Mouse (Mus musculus) liver, embryonic 14.5 days (tissue): ENCODE data around the gene Bbs9. TPM values are rescaled to one million over a fixed set of nuclear protein-coding genes. Genes with fewer than 3 reads are reported as not detected.

ENCODE experiments used
- ATAC-seq: fragments of 200-750 bp; cut with Nextera tagmentation; 2 replicates; pipeline ENCODE4 v1.8.0; 2017; ENCODE audit warnings: moderate number of reproducible peaks, mild to moderate bottlenecking, moderate library complexity; ENCODE audit not compliant: insufficient read depth
- DNase-seq, 3 experiments: peaks; one replicate each; pipeline ENCODE4 v3.0.0-alpha.2; 2012 to 2013; ENCODE audit warnings: low read depth in 3 of 3, low spot score in 3 of 3
- H3K27ac ChIP-seq: fragments of 300-500 bp; sonication (generic); 2 replicates; pipeline ENCODE4 v1.5.1; 2014; ENCODE audit warnings: moderate library complexity, mild to moderate bottlenecking, control low read depth, inconsistent platforms
- H3K27me3 ChIP-seq: fragments of 300-500 bp; sonication (generic); 2 replicates; pipeline ENCODE4 v1.6.1; 2014; ENCODE audit warnings: mild to moderate bottlenecking, low read length, moderate library complexity; ENCODE audit not compliant: control insufficient read depth, insufficient read depth
- H3K36me3 ChIP-seq: fragments of 300-500 bp; sonication (generic); replicated peaks from 2 replicates; pipeline ENCODE4 v1.6.1; 2014; ENCODE audit warnings: low read depth; ENCODE audit not compliant: control insufficient read depth, insufficient read depth
- H3K4me1 ChIP-seq, 2 experiments: fragments of 200-500 bp in 1 of 2; fragments of 300-500 bp in 1 of 2; sonication (generic) in 1 of 2; replicated peaks; 2 replicates each; pipeline ENCODE4 v1.6.1; 2012 to 2014; ENCODE audit warnings: antibody characterized with exemption in 1 of 2, inconsistent platforms in 1 of 2, low read length in 1 of 2; ENCODE audit not compliant: control insufficient read depth in 2 of 2, insufficient read depth in 2 of 2
- H3K4me2 ChIP-seq: fragments of 300-500 bp; sonication (generic); 2 replicates; pipeline ENCODE4 v1.6.1; 2014; ENCODE audit warnings: low read depth, mild to moderate bottlenecking, control low read depth, moderate library complexity
- H3K4me3 ChIP-seq, 2 experiments: fragments of 200-500 bp in 1 of 2; fragments of 300-500 bp in 1 of 2; sonication (generic) in 1 of 2; 2 replicates each; pipeline ENCODE4 v1.5.1; 2012 to 2014; ENCODE audit warnings: low read depth in 2 of 2, low read length in 2 of 2, mild to moderate bottlenecking in 2 of 2, control low read depth in 1 of 2, inconsistent platforms in 1 of 2, moderate library complexity in 1 of 2; ENCODE audit not compliant: insufficient read depth in 1 of 2
- H3K9ac ChIP-seq: fragments of 300-500 bp; sonication (generic); replicated peaks from 2 replicates; pipeline ENCODE4 v1.6.1; 2014; ENCODE audit warnings: mild to moderate bottlenecking, control low read depth, moderate library complexity
- H3K9me3 ChIP-seq: fragments of 300-500 bp; sonication (generic); 2 replicates; pipeline ENCODE4 v1.6.1; 2016; ENCODE audit warnings: low read length, mixed read lengths; ENCODE audit not compliant: control insufficient read depth
- CTCF ChIP-seq: IDR thresholded peaks from 2 replicates; pipeline ENCODE4 v1.5.1; 2016; ENCODE audit warnings: antibody characterized with exemption, low read depth, control low read depth
- EP300 ChIP-seq: IDR thresholded peaks from 2 replicates; pipeline ENCODE4 v1.6.1; 2016; ENCODE audit warnings: antibody characterized with exemption, low read depth
- WGBS: fragments of 180-500 bp; shearing (Covaris S2); extraction: QIAGEN DNeasy Blood & Tissue Kit; methylation state at CpG from one replicate; pipeline ENCODE4 v1.1.7; 2014; ENCODE audit not compliant: insufficient replicate concordance; 5-methylcytosine and 5-hydroxymethylcytosine counted together
- polyA plus RNA-seq, 2 experiments: library from polyadenylated mRNA; depleted of rRNA in 1 of 2; stranded (reverse) in 1 of 2; unstranded in 1 of 2; fragments of >200 nt; fragmentation: Nextera tagmentation in 1 of 2; extraction: Ambion mirVana in 1 of 2; gene quantifications; 2 replicates each; pipeline versions ENCODE4 v1.2.1 to v1.2.3; 2012 to 2014

The Bbs9 gene
- polyA plus RNA-seq, 2 experiments = 2.2 to 2.3 TPM

DNA sequence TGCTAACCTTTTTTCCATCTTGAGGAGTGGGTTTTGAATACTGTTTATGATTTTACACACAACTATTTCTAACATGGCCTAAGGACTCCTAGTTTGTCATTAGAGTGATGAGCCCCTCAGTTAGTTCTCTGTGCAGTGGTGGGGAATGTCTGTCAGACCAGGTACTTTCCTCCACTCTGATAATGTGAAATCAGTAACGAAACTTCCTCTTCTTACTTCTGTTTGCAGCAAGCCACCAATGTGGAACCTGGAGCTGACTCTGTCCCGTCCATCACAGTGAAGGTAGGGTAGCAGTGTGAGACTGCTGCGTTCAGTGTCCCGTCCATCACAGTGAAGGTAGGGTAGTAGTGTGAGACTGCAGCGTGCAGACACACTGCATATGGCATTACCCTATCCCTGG is 163.0 kb downstream of the Bbs9 start:
- ATAC-seq (no peak), DNase-seq (no peak)
- 59% methylated on average over 5 of the region's 5 CpGs for WGBS
- Histone ChIP-seq H3K4me3 (no peak overlapping the region), H3K36me3 (no peaks in the 10 kb centered on the region), H3K9ac (no peak overlapping the region), H3K4me2 (no peak overlapping the region), H3K9me3 (no peaks in the 10 kb centered on the region), H3K27me3 (no peaks in the 10 kb centered on the region), H3K27ac (no peak overlapping the region), H3K4me1 (0 out of 4 replicates have a peak, but pooled peaks cover 0 to 3% of the 10 kb centered on the region in 2 experiments)
- no peak for TF ChIP-seq CTCF
- TF ChIP-seq EP300 = no peak

DNA sequence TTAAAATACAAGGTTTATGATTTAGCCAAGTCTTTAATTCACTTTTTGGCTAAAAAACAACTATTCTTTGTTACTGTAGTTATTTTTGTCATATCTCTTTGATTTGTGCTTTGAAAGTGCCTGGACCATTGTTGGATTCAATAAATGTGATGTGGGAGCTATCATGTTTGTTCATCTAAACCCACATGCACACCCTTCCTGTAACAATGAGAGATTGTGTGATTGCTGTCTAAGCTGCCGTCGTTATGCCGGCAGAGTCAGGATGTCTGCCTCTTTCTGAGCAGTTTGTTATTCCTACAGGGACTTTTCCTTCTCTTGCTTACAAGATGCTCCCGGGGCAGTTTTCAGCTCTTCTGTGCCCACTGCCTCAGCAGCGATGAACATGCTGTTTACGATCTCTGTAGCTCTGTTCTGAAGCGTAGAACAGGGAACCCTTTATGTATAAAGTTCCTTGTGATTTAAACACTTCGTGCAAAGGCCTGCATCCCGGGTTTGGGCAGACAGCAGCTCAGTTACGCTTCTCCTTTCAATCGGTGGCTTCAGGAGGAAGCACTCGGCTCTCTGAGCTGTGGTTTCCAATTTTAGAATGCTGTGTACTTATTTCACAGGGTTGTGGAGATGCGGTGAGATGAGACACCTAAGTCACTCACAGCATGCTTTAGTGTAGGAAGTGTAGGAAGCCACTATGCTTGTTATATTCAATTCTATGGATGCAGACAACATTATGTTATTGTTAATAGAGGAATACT is 165.3 kb downstream of the Bbs9 start:
- DNase-seq = no peak
- TF ChIP-seq CTCF (no peak), EP300 (no peak)
- no peaks in the 10 kb centered on the region for H3K27me3 ChIP-seq
- H3K4me1 ChIP-seq = 0 out of 4 replicates have a peak, but pooled peaks cover 0 to 3% of the 10 kb centered on the region in 2 experiments
- no peaks in the 10 kb centered on the region for H3K9me3 ChIP-seq
- H3K4me2 ChIP-seq = no peak overlapping the region
- H3K27ac ChIP-seq = no peak overlapping the region
- H3K9ac ChIP-seq = no peak overlapping the region
- no peaks in the 10 kb centered on the region for H3K36me3 ChIP-seq
- WGBS = 22% methylated on average over 13 of the region's 13 CpGs
- no peak overlapping the region for H3K4me3 ChIP-seq
- no peak for ATAC-seq

DNA sequence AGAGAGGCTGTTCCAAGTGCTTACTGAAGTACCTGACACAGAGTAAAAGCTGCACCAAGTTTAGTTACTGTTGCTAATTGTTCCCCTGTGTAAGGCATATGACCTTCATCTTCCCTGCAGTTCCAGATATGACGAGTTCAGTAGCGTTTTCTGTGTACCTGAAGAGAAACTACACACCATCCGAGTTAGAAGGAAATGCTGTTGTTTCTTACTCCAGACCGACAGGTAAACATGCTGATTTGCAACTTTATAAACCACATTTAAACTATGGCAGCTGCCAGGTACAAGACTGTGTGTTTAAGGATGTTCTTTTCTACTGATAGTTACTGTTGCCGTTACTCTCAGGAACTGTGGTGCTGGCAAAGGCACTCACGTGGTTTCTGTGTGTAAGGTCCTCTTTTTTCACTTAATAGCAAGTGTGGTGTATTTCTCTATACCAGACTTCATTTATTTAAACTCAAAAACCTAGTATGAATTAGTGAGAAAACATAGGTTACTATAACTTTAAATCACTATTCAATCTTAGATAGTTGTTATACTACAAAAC is 170.4 kb downstream of the Bbs9 start:
- no peak for ATAC-seq
- H3K9me3 ChIP-seq = no peaks in the 10 kb centered on the region
- H3K4me2 ChIP-seq = no peak overlapping the region
- no peak overlapping the region for H3K27ac ChIP-seq
- no peaks in the 10 kb centered on the region for H3K27me3 ChIP-seq
- no peaks in the 10 kb centered on the region for H3K4me1 ChIP-seq
- H3K9ac ChIP-seq = no peak overlapping the region
- H3K36me3 ChIP-seq = no peaks in the 10 kb centered on the region
- 45% methylated on average over 6 of the region's 6 CpGs for WGBS
- TF ChIP-seq EP300 = no peak
- no peak for TF ChIP-seq CTCF
- H3K4me3 ChIP-seq = no peak overlapping the region
- DNase-seq = no peak

DNA sequence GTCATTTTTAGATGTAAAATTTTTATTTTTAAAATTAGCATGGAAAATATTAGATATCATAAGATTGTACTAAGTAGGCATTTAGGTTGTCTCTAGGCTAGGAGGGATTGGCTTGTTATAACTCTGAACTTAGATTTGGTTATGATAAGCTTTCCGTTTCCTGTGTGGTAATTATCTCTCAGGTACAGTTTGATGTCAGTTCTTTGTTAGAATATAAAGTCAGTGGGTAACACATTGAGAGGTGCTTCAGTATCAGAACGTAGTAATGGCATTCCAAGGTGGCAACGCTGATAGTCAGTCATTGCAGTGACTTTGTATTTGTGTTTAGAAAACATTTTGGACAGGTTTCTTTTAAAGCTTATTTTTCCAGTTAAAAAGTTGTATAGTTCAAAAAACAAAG is 170.9 kb downstream of the Bbs9 start:
- WGBS = 42% methylated on average over 3 of the region's 3 CpGs
- ATAC-seq (no peak), DNase-seq (no peak)
- Histone ChIP-seq H3K4me2 (no peak overlapping the region), H3K4me1 (no peaks in the 10 kb centered on the region), H3K9me3 (no peaks in the 10 kb centered on the region), H3K4me3 (no peak overlapping the region), H3K27ac (no peak overlapping the region), H3K9ac (no peak overlapping the region), H3K27me3 (no peaks in the 10 kb centered on the region), H3K36me3 (no peaks in the 10 kb centered on the region)
- TF ChIP-seq EP300 (no peak), CTCF (no peak)

DNA sequence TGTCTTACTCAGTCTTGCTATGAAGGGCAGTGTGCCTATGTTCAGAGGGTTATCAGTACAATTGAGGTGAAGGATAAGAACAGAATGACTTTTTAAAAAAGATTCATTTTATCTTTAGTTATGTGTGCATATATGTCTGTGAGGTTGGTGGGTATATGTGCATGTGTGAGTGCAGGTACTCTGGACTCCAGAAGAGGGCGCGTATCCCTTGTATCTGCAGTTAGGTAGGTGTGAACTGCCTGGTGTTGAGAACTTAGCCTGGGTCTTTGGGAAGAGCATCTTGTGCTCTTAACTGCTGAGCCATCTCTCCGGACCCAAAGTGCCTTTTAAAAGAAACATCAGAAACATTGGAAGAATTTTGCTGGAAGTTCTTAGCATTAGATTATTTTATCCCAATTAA is 172.6 kb downstream of the Bbs9 start:
- ATAC-seq (no peak), DNase-seq (no peak)
- Histone ChIP-seq H3K4me1 (no peaks in the 10 kb centered on the region), H3K9me3 (no peaks in the 10 kb centered on the region), H3K27me3 (no peaks in the 10 kb centered on the region), H3K36me3 (no peaks in the 10 kb centered on the region), H3K27ac (no peak overlapping the region), H3K9ac (no peak overlapping the region), H3K4me3 (no peak overlapping the region), H3K4me2 (no peak overlapping the region)
- TF ChIP-seq CTCF (no peak), EP300 (no peak)
- 85% methylated on average over 3 of the region's 3 CpGs for WGBS
